Mouse (Mus musculus) liver, embryonic 16.5 days (tissue): ENCODE measurements around the gene Srrm1. TPM values are rescaled to one million over a fixed set of nuclear protein-coding genes. Genes with fewer than 3 reads are reported as not detected.
A peak's percentile ranks its signal among the peaks of the same experiment; 100 is the strongest.

ENCODE experiments used
- ATAC-seq: fragments of 200-750 bp; cut with Nextera tagmentation; 2 replicates; pipeline ENCODE4 v1.8.0; 2017; ENCODE audit warnings: low read depth, mild to moderate bottlenecking, moderate number of reproducible peaks, moderate library complexity
- H3K27ac ChIP-seq: fragments of 300-500 bp; sonication (generic); 2 replicates; pipeline ENCODE4 v1.5.1; 2014; ENCODE audit warnings: mild to moderate bottlenecking, low read length
- H3K27me3 ChIP-seq: fragments of 300-500 bp; sonication (generic); 2 replicates; pipeline ENCODE4 v1.6.1; 2014; ENCODE audit warnings: low read depth, low read length, mixed read lengths; ENCODE audit not compliant: control insufficient read depth, insufficient read depth
- H3K36me3 ChIP-seq: fragments of 300-500 bp; sonication (generic); 2 replicates; pipeline ENCODE4 v1.6.1; 2014; ENCODE audit warnings: mild to moderate bottlenecking; ENCODE audit not compliant: control insufficient read depth, insufficient read depth
- H3K4me1 ChIP-seq: fragments of 300-500 bp; sonication (generic); 2 replicates; pipeline ENCODE4 v1.6.1; 2014; ENCODE audit warnings: low read depth, low read length, mixed read lengths; ENCODE audit not compliant: control insufficient read depth
- H3K4me2 ChIP-seq: fragments of 300-500 bp; sonication (generic); 2 replicates; pipeline ENCODE4 v1.6.1; 2014; ENCODE audit warnings: low read depth, low read length, mixed read lengths
- H3K4me3 ChIP-seq: fragments of 300-500 bp; sonication (generic); 2 replicates; pipeline ENCODE4 v1.5.1; 2014; ENCODE audit warnings: low read depth, mild to moderate bottlenecking, low read length
- H3K9ac ChIP-seq: fragments of 300-500 bp; sonication (generic); 2 replicates; pipeline ENCODE4 v1.6.1; 2014; ENCODE audit warnings: low read depth, low read length
- H3K9me3 ChIP-seq: fragments of 300-500 bp; sonication (generic); replicated peaks from 2 replicates; pipeline ENCODE4 v1.6.1; 2016; ENCODE audit warnings: low read length; ENCODE audit not compliant: control insufficient read depth
- WGBS: fragments of 180-500 bp; shearing (Covaris S2); extraction: QIAGEN DNeasy Blood & Tissue Kit; methylation state at CpG from one replicate; pipeline ENCODE4 v1.1.7; 2014; ENCODE audit not compliant: insufficient replicate concordance; 5-methylcytosine and 5-hydroxymethylcytosine counted together
- polyA plus RNA-seq: library from polyadenylated mRNA; unstranded; fragments of >200 nt; fragmentation: Nextera tagmentation; extraction: Ambion mirVana; gene quantifications from 2 replicates; pipeline ENCODE4 v1.2.1, GENCODE M21; 2015

The Srrm1 gene
- polyA plus RNA-seq, 1 experiment from 2014 or later = 93.8 TPM

DNA sequence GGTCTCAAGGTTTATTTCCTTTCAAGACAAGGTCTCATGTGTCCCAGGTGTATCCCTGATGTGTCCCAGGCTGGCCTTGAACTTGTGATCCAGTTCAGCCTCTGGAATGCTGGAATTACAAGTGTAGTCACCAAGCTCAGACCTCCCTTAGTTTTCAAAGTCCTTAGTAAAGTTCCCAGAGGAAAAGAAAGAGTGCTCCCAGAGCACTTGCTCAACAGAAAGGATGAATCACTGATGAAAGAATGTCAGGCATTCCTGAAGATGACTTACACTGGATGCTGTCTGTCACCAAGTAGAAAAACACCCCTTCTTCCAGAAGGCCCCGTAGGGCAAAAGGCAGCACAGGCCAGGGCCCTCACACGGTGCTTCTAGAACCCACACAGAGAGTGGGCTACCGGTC lies 52.0 kb downstream of the Srrm1 start:
- H3K4me2 ChIP-seq = no peak overlapping the region
- peaks cover 20% of the 10 kb centered on the region for H3K4me1 ChIP-seq
- H3K36me3 ChIP-seq = no peaks in the 10 kb centered on the region
- H3K9me3 ChIP-seq = no peaks in the 10 kb centered on the region
- no peak overlapping the region for H3K27ac ChIP-seq
- H3K27me3 ChIP-seq = no peaks in the 10 kb centered on the region
- no peak overlapping the region for H3K4me3 ChIP-seq
- H3K9ac ChIP-seq = no peak overlapping the region
- 81% methylated on average over 3 of the region's 3 CpGs for WGBS
- no peak for ATAC-seq

DNA sequence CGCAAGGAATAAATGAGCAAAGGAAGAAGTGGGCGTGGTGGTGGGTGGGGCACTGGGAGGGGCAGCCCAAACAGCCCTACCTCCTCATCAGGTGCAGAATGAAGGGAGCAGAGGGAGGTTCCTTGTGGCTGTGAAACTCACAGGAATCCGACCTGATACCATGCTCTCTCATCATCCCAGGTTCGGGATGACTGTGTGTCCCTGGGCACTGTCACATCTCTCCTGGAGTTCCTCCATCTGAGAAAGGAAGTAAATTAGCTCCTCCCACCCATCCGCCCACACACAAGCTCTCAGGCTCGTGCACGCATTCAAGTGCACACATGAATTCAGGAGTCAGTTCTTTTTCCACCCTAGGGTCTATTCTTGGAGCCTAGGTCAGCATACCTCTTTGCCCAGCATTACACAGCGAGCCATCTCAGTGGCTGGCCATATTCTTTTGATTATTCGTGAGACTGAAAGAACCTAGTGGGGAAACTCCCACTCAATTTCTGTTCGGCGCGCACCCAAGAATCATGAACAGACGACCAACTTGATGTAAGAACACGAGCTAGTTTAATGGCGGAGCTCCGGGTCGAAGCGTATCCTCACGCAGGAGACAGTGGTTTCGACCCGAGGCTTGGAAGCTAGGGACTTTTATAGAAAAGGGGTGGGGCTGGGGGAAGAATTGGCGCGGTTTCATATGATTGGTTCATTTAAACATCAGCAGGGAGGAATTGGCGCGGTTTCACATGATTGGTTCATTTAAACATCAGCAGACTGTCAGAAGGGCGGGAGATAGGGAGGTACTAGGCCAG lies 52.7 kb downstream of the Srrm1 start:
- no peak overlapping the region for H3K27ac ChIP-seq
- no peaks in the 10 kb centered on the region for H3K9me3 ChIP-seq
- H3K36me3 ChIP-seq = no peaks in the 10 kb centered on the region
- H3K4me3 ChIP-seq = no peak overlapping the region
- 77% methylated on average over 26 of the region's 26 CpGs for WGBS
- H3K27me3 ChIP-seq = no peaks in the 10 kb centered on the region
- H3K4me2 ChIP-seq = no peak overlapping the region
- H3K4me1 ChIP-seq = peaks cover 20% of the 10 kb centered on the region
- ATAC-seq = no peak
- no peak overlapping the region for H3K9ac ChIP-seq

DNA sequence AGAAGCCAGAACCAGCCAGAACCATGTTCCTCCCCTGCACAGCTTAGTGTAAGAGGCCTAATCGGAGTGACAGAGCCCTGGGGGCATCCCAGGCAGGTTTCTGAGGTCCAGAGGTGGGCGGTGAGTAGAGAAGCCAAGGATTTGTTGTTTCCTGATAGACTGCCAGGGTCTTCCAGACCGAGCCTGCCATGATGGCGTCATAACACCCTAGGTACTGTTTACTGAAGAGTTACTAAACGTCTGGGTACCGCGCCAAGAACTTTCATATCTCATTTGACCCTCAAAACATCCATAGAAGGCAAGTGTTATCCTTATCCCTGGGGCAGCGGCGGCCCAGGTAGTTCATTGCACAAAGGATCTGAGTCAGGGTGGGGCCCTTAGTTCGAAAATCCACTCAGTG lies 54.4 kb downstream of the Srrm1 start:
- Histone ChIP-seq H3K4me3 (no peak overlapping the region), H3K27me3 (no peaks in the 10 kb centered on the region), H3K4me1 (peaks cover 20% of the 10 kb centered on the region), H3K9ac (no peak overlapping the region), H3K36me3 (no peaks in the 10 kb centered on the region), H3K27ac (no peak overlapping the region), H3K9me3 (no peaks in the 10 kb centered on the region), H3K4me2 (no peak overlapping the region)
- ATAC-seq = no peak
- WGBS = 72% methylated on average over 10 of the region's 10 CpGs

DNA sequence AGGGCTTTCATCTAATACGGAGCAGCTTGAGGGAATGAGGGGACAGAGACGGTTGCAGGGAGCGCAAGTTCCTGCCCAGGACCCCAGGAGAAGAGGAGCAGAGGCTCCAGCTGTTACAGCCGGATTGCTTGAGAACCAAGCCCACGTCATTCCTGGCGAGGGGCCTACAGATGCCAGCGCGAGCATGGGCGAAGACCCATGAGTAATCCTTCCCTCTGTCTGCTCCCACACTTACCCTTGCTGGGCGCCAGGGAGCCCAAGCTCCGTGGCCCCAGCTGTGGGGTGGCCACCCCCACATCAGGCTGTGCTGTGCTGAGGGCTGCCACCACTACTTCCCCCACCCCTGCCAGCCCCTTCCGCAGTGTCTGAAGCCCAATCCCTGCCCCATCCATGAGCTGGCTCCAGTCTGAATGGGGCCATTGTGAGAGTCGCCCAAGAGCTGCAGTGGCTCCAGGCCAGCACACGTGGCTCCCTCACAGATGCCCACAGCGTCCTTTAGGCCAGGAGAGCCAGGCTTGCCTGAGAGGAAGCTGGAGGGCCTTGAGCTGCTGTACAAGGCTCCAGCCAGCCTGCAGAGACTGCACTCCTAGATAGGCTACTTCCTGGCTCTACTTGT lies 55.1 kb downstream of the Srrm1 start:
- H3K4me2 ChIP-seq = no peak overlapping the region
- no peak overlapping the region for H3K27ac ChIP-seq
- no peaks in the 10 kb centered on the region for H3K27me3 ChIP-seq
- H3K36me3 ChIP-seq = no peaks in the 10 kb centered on the region
- H3K4me1 ChIP-seq = peaks cover 20% of the 10 kb centered on the region
- H3K4me3 ChIP-seq = no peak overlapping the region
- peak; percentile 42; the same call in 1 of the 2 replicates for ATAC-seq
- H3K9ac ChIP-seq = no peak overlapping the region
- 66% methylated on average over 15 of the region's 15 CpGs for WGBS
- H3K9me3 ChIP-seq = no peaks in the 10 kb centered on the region

DNA sequence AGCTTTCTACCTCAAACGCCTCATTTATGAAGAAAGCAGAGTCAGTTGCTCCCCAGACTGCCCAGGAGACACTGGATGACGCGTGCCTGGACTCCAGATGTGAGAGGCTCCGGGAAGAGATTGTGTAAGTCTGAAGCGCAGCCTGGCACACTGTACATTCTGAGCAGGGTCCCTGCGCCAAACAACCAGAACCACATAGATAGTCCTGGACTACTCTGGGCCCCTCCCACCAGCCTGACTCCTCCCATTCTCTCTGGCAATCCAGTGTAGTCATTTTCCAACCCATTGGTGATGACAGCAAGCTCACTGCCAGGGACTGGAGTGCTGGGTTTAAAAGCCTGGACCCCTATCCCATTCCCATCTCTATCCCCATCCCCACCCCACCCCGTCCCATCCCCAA lies 56.0 kb downstream of the Srrm1 start:
- H3K4me1 ChIP-seq = peaks cover 26% of the 10 kb centered on the region
- no peak overlapping the region for H3K4me3 ChIP-seq
- no peak overlapping the region for H3K27ac ChIP-seq
- WGBS = 73% methylated on average over 7 of the region's 7 CpGs
- no peak overlapping the region for H3K9ac ChIP-seq
- no peaks in the 10 kb centered on the region for H3K36me3 ChIP-seq
- no peaks in the 10 kb centered on the region for H3K27me3 ChIP-seq
- peak; percentile 19; the same call in 1 of the 2 replicates for ATAC-seq
- no peaks in the 10 kb centered on the region for H3K9me3 ChIP-seq
- H3K4me2 ChIP-seq = no peak overlapping the region

DNA sequence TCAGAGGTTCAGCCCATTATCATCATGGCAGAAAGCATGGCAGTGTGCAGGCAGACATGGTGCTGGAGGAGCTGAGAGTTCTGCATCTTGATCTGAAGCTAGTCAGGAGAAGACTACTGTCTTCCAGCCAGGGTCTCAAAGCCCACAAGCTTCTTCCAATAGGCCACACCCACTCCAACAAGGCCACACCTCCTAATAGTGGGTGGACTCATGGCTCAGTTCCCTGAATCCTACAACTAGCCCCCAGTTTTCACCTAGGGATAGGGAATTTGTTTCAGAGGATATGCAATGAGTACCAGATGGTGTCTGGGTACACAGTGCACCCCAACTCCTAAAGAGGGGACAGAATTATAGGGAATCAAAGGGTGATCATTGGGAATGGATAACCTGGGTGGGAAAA lies 56.6 kb downstream of the Srrm1 start:
- peaks cover 32% of the 10 kb centered on the region for H3K4me1 ChIP-seq
- ATAC-seq = no peak
- H3K4me2 ChIP-seq = no peak overlapping the region

DNA sequence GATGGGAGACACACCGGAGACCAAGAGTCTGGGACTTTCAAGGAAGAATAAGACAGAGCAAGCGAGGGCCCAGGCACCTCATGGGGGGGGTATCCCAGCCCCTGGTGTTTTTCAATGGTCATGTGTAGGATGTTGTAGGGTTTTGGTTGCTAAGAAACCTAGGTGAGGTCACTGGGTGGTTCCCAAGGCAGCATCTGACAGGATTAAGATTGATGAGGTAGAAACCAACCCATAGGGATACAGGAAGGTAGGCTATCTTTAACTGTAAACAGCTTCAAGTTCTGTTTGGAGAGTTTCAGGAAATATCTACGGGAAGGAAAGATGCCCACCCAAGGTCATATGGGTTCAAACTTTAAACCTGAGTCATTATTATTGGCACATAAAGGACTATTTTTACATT lies 59.3 kb downstream of the Srrm1 start:
- 65% methylated on average over 3 of the region's 3 CpGs for WGBS
- Histone ChIP-seq H3K36me3 (no peaks in the 10 kb centered on the region), H3K9me3 (no peaks in the 10 kb centered on the region), H3K4me2 (no peak overlapping the region), H3K27me3 (no peaks in the 10 kb centered on the region), H3K27ac (no peak overlapping the region), H3K4me1 (peaks cover 28% of the 10 kb centered on the region), H3K9ac (no peak overlapping the region), H3K4me3 (no peak overlapping the region)
- ATAC-seq = no peak

More for the DNA sequence above, 56.6 kb downstream of the Srrm1 start:
- Histone ChIP-seq H3K36me3 (no peaks in the 10 kb centered on the region), H3K27me3 (no peaks in the 10 kb centered on the region), H3K27ac (no peak overlapping the region), H3K4me3 (no peak overlapping the region), H3K9me3 (no peaks in the 10 kb centered on the region), H3K9ac (no peak overlapping the region)

DNA sequence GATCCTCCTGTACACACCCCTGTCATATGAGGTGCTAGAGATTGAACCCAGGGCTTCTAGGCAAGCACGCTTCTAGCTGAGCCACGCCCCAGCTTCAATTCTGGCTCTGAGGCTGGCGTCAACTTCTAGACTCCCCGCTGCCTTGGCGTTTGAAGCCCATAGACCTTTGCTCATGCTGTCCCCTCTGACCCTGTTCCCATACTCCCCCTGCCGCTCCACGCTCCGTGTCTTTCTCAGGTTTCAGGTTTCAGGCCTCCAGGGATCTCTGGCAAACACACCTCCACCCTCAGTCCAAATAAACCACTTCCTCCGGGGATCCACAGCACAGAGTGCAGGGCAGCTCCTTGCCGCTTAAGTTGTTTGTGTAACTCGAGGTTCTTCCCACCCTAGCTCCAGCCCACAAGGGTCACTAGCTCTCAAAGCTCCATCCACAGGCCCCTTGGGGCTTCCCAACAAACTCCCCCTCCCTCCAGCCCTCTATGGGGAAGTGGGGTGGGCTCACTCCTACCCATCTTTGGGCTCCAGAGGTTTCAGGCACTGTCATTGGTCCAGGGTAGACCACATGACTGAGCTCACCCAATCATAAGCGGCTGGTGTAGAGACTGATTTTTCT lies 60.5 kb downstream of the Srrm1 start:
- H3K4me3 ChIP-seq = peak overlapping the region; percentile 42
- peaks cover 40% of the 10 kb centered on the region for H3K4me1 ChIP-seq
- no peaks in the 10 kb centered on the region for H3K27me3 ChIP-seq
- no peaks in the 10 kb centered on the region for H3K36me3 ChIP-seq
- 10% methylated on average over 12 of the region's 12 CpGs for WGBS
- peak overlapping the region; percentile 59 for H3K4me2 ChIP-seq
- peak overlapping the region; percentile 63 for H3K9ac ChIP-seq
- H3K27ac ChIP-seq = peak overlapping the region; percentile 74
- H3K9me3 ChIP-seq = no peaks in the 10 kb centered on the region
- peak; percentile 41 for ATAC-seq

DNA sequence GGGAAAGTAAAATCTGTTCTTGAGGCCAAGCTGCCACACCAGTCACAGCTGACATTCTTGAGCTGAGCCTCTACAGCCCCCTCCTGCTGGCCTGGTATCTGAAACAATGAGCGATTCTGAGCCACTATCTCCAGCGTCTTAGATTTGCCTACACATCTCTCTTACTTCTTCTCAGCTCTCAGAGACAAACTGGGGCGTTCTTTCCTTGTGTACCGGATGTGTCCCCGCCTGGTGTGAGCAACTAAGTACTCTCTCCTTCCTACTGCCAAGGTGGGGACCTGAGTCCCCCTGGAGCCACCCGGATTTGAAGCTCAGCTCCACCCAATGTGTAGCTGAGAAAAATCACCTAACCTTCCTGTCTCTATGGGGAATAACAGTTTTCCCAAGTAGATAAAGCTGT lies 61.3 kb downstream of the Srrm1 start:
- ATAC-seq = no peak
- Histone ChIP-seq H3K36me3 (no peaks in the 10 kb centered on the region), H3K9ac (peak overlapping the region; percentile 63; the same call in 1 of the 2 replicates), H3K4me2 (peak overlapping the region; percentile 59; the same call in 1 of the 2 replicates), H3K4me3 (no peak overlapping the region), H3K27ac (no peak overlapping the region; the same call in 1 of the 2 replicates), H3K27me3 (no peaks in the 10 kb centered on the region), H3K9me3 (no peaks in the 10 kb centered on the region), H3K4me1 (peaks cover 40% of the 10 kb centered on the region)
- 42% methylated on average over 6 of the region's 6 CpGs for WGBS
